Mouse (Mus musculus): ENCODE results near the gene Tuba1c. TPM values are rescaled to one million over a fixed set of nuclear protein-coding genes. Genes with fewer than 3 reads are reported as not detected.

The Tuba1c gene
- total RNA-seq, 2 experiments from 2014 or later, result 7.1 to 7.7 TPM

DNA sequence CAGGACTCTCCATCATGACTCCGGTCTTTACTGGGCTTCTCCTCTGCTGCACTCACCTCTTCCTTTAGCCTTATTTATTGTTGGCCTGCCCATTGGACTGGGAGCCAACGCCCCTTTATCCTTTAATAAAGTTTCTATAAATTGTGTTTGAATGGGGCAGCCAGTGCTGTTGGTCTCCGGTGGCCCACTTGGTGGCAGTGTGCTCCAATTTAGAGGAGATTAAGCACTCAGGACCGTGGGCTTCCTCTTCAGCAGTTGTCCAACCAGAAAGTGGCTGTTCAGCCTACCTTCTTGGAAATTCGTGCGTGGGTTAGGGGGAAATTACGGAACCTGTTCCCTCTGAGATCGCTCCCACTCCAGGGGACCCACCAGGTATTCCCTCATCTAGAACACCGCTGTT is 53.6 kb downstream of the Tuba1c start:
- Histone ChIP-seq H3K27ac (no peak overlapping the region), H3K4me3 (no peak overlapping the region)
- no peak for DNase-seq
- peak; percentile 65 for TF ChIP-seq CTCF (IDR thresholded peaks at IDR 0.05)
- intact Hi-C loops (cut with DNase I), result no loop called here

DNA sequence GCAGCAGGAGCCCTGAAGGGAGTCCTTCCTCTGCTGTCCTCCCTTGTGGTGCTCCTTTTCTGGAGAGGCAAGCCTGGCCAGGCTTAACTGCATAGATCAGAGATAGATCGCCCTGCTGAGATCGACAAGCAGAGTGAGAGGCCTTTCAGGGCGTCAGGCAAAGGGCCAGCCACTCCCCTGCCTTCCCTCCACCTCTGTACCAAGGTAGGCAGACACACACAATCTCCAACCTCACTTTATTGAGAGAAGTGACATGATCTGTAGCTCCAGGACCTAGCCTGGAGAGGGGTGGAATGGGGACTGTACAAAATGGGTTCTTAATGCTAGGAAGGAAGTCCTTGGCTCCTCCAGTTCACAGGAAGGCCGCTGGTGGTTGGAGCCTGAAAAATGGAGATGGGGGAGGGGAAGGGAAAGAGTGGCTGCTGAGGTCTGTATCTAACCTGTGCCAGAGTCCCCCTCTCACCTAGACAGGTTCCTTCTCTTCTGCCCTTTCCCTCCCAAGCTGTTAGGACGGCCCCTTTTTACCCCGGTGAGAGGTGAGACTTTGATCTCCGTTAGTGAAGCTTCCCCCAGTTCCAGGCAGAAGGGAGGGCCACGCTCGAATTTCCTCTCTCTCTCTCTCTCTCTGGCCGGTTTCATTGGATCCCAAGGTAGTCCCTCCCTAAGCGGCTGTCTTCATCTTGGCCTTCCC is 54.3 kb downstream of the Tuba1c start:
- no peak for DNase-seq
- no peak for TF ChIP-seq CTCF (IDR thresholded peaks at IDR 0.05)
- H3K27ac ChIP-seq, result no peak overlapping the region
- H3K4me3 ChIP-seq, result no peak overlapping the region
- intact Hi-C loops (cut with DNase I), result no loop called here

GRCm38 (mm10) chr15:99084618-99085017 is 54.9 kb downstream of the Tuba1c start:
- no peak for DNase-seq
- H3K4me3 ChIP-seq, result no peak overlapping the region
- intact Hi-C loops (cut with DNase I), result loop anchor here (5.0 kb wide), 1 partner anchor 32 kb away; no protein-coding TSS in a partner anchor
- no peak for TF ChIP-seq CTCF (IDR thresholded peaks at IDR 0.05)
- H3K27ac ChIP-seq, result no peak overlapping the region

DNA sequence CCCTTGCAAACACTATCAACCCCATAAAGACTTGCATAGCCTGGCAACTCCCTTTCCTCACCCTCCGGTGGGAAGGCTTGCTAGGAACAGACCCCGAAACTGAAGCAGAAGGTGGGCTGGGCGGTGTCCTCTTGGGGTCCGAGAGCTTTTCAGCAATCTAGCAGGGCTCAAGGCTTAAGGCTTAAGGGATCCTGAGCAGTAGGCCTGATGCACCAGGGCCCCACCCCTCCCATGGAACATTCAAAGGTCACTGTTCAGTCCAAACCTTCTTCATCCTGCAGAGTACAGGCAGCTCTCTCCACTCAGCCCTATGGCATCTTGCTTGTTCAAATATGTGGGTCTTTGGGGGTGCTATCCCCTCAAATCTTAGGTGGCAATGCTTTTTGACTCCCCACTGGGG is 56.3 kb downstream of the Tuba1c start:
- no peak for DNase-seq
- no peak for TF ChIP-seq CTCF (IDR thresholded peaks at IDR 0.05)
- intact Hi-C loops (cut with DNase I), result loop anchor here (5.0 kb wide), 1 partner anchor 34 kb away; no protein-coding TSS in a partner anchor
- H3K27ac ChIP-seq, result no peak overlapping the region
- H3K4me3 ChIP-seq, result no peak overlapping the region

DNA sequence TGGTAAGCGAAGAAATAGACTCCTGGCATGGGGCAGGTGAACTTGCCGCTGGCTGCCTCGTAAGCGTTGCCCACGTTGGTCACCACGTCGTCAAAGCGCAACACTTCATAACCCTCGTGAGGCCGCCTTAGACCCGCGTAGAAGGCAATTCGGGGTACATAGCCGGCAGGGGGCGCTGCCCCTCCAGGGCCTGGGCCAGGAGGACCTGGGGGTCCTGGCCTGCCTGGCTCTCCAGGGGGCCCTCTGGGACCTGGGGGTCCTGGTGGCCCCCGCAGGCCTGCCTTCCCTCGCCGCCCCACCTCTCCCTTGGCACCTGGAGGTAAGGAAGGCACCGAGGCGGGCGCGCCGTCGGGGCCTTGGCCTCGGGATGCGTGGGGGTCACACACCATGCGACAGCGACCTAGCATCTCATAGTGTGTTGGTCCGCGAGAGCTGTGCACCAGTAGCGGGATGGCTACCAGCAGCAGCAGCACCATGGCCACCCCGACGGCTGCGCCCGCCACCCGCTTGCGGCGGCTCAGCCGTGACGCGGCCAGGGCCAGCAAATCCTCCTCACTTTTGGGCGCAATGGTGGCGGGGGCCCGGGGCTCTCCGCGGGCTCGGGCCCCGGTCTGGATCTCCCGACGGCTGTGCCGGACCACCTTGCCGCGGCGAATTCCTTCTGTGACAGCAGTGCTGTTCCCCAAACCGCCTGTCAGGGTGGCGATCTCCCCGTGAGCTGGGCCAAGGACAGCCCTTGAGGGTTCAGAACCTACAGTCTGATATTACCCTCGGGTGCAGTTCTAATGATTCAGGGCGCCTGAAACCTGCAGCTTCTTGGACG is 57.8 kb downstream of the Tuba1c start, which contains the start of gene C1ql4:
C1ql4 (minus strand) TSS at position 565 of the 823 bp plus-strand sequence.
- Histone ChIP-seq H3K27ac (no peak within 1 kb of the TSS), H3K4me3 (peak within 1 kb of the TSS; percentile 51)
- peak; percentile 55 for DNase-seq
- TF ChIP-seq CTCF (IDR thresholded peaks at IDR 0.05), result peak; percentile 54
- intact Hi-C loops (cut with DNase I), result loop anchor here (5.0 kb wide), 1 partner anchor 35 kb away; no protein-coding TSS in a partner anchor

Small RNAs within 50 kb of the gene (microRNA-seq; reads per million reads assigned to microRNA genes)
- not detected for gene Mir6960

Other genes starting within 250 kb of the Tuba1c start
- under 1 TPM in 1 of 2 experiments, not detected in 1; 0.08 TPM for gene Wnt1, start 240.0 kb upstream of the Tuba1c start, total RNA-seq (2021)
- under 1 TPM; 0.33 to 0.78 TPM for gene Ddn, start 220.4 kb upstream of the Tuba1c start, total RNA-seq (2021)
- gene Prkag1, start 198.4 kb upstream of the Tuba1c start, total RNA-seq (2021), result 10 to 100 TPM; 49.0 to 59.5 TPM
- gene Kmt2d, start 158.7 kb upstream of the Tuba1c start, total RNA-seq (2021), result 10 to 100 TPM; 53.6 to 56.3 TPM
- 1 to 10 TPM in 1 of 2 experiments, under 1 TPM in 1; 0.92 to 2.2 TPM for gene Rhebl1, start 135.4 kb upstream of the Tuba1c start, total RNA-seq (2021)
- under 1 TPM; 0.81 to 0.82 TPM for gene Dhh, start 131.4 kb upstream of the Tuba1c start, total RNA-seq (2021)
- gene Lmbr1l, start 111.7 kb upstream of the Tuba1c start, total RNA-seq (2021), result 1 to 10 TPM; 5.2 to 6.9 TPM
- gene Tuba1b, start 95.3 kb upstream of the Tuba1c start, total RNA-seq (2021), result 10 to 100 TPM; 15.8 to 33.9 TPM
- gene Gm49450, start 76.3 kb upstream of the Tuba1c start, total RNA-seq (2021), result not detected
- 10 to 100 TPM; 17.1 to 43.2 TPM for gene Tuba1a, start 76.2 kb upstream of the Tuba1c start, total RNA-seq (2021)
- gene Prph, start 25.3 kb downstream of the Tuba1c start, total RNA-seq (2021), result 1 to 10 TPM in 1 of 2 experiments, under 1 TPM in 1; 0.31 to 1.2 TPM
- gene Troap, start 44.7 kb downstream of the Tuba1c start, total RNA-seq (2021), result not detected
- gene C1ql4, start 57.9 kb downstream of the Tuba1c start, total RNA-seq (2021), result not detected
- gene Dnajc22, start 63.3 kb downstream of the Tuba1c start, total RNA-seq (2021), result not detected
- 1 to 10 TPM; 3.7 to 4.3 TPM for gene Spats2, start 96.0 kb downstream of the Tuba1c start, total RNA-seq (2021)
- not detected for gene Kcnh3, start 195.0 kb downstream of the Tuba1c start, total RNA-seq (2021)
- gene Mcrs1, start 222.1 kb downstream of the Tuba1c start, total RNA-seq (2021), result 10 to 100 TPM; 25.6 to 33.7 TPM